Mouse (Mus musculus) MEL (cell line): Measurements from ENCODE around the gene Rmdn2. TPM values are rescaled to one million over a fixed set of nuclear protein-coding genes. Genes with fewer than 3 reads are reported as not detected.

Experiments
- DNase-seq: peaks from one replicate; pipeline ENCODE4 v3.0.0; 2011; ENCODE audit warnings: low read depth, low spot score
- H3K27ac ChIP-seq: 2 replicates; pipeline ENCODE4 v1.5.1; 2012; ENCODE audit warnings: low read depth, mild to moderate bottlenecking, control low read depth, low read length, moderate library complexity; ENCODE audit not compliant: control insufficient read depth
- H3K27me3 ChIP-seq, 2 experiments: fragments of 150-350 bp in 1 of 2; sonication (generic) in 1 of 2; 2 replicates each; pipeline ENCODE4 v1.6.1; 2012; ENCODE audit warnings: low read length in 2 of 2, mild to moderate bottlenecking in 2 of 2, improper control_type of control experiment in 1 of 2, moderate library complexity in 1 of 2; ENCODE audit not compliant: insufficient read depth in 2 of 2, control insufficient read depth in 1 of 2
- H3K36me3 ChIP-seq, 2 experiments: 2 replicates each; pipeline ENCODE4 v1.6.1; 2012 to 2014; ENCODE audit warnings: low read length in 2 of 2, improper control_type of control experiment in 1 of 2, inconsistent platforms in 1 of 2, mild to moderate bottlenecking in 1 of 2; ENCODE audit not compliant: insufficient read depth in 2 of 2, control insufficient read depth in 1 of 2
- H3K4me1 ChIP-seq, 2 experiments: fragments of 150-350 bp in 1 of 2; sonication (generic) in 1 of 2; 2 replicates each; pipeline ENCODE4 v1.6.1; 2012; ENCODE audit warnings: low read length in 2 of 2, improper control_type of control experiment in 1 of 2, mild to moderate bottlenecking in 1 of 2; ENCODE audit not compliant: insufficient read depth in 2 of 2, control insufficient read depth in 1 of 2
- H3K4me3 ChIP-seq, 2 experiments: fragments of 150-350 bp in 1 of 2; sonication (generic) in 1 of 2; 2 replicates each; pipeline ENCODE4 v1.5.1; 2012; ENCODE audit warnings: low read depth in 2 of 2, low read length in 2 of 2, mild to moderate bottlenecking in 2 of 2, moderate library complexity in 2 of 2, control low read depth in 1 of 2, improper control_type of control experiment in 1 of 2; ENCODE audit not compliant: control insufficient read depth in 1 of 2, insufficient read depth in 1 of 2
- H3K79me2 ChIP-seq: 2 replicates; pipeline ENCODE4 v1.6.1; 2012; ENCODE audit warnings: mild to moderate bottlenecking, low read length, moderate library complexity; ENCODE audit not compliant: control insufficient read depth, poor library complexity, insufficient read depth
- H3K9ac ChIP-seq: 2 replicates; pipeline ENCODE4 v1.6.1; 2012; ENCODE audit warnings: low read depth, mild to moderate bottlenecking, control low read depth, low read length, moderate library complexity; ENCODE audit not compliant: control insufficient read depth, poor library complexity, severe bottlenecking
- H3K9me3 ChIP-seq: fragments of 150-350 bp; sonication (generic); replicated peaks from 2 replicates; pipeline ENCODE4 v1.6.1; 2012; ENCODE audit warnings: mild to moderate bottlenecking, low read length, improper control_type of control experiment, moderate library complexity; ENCODE audit not compliant: insufficient read depth
- BHLHE40 ChIP-seq: IDR thresholded peaks from 2 replicates; pipeline ENCODE4 v1.6.1; 2012; ENCODE audit warnings: low read depth, mild to moderate bottlenecking, inconsistent platforms, low read length, improper control_type of control experiment, borderline replicate concordance
- CHD1 ChIP-seq: IDR thresholded peaks from 2 replicates; pipeline ENCODE4 v1.6.1; 2012; ENCODE audit warnings: low read depth, mild to moderate bottlenecking, inconsistent platforms, low read length, improper control_type of control experiment
- CHD2 ChIP-seq: IDR thresholded peaks from 2 replicates; pipeline ENCODE4 v1.6.1; 2011; ENCODE audit warnings: low read length, improper control_type of control experiment
- GABPA ChIP-seq: IDR thresholded peaks from 2 replicates; pipeline ENCODE4 v1.6.1; 2012; ENCODE audit warnings: low read depth, mild to moderate bottlenecking, inconsistent platforms, low read length, improper control_type of control experiment, moderate library complexity
- KAT2A ChIP-seq: conservative IDR thresholded peaks from 2 replicates; pipeline ENCODE4 v1.6.1; 2012; ENCODE audit warnings: low read depth, low read length, improper control_type of control experiment, inconsistent platforms
- MAZ ChIP-seq: IDR thresholded peaks from 2 replicates; pipeline ENCODE4 v1.6.1; 2012; ENCODE audit warnings: low read depth, mild to moderate bottlenecking, inconsistent platforms, low read length, improper control_type of control experiment
- MXI1 ChIP-seq: IDR thresholded peaks from 2 replicates; pipeline ENCODE4 v1.6.1; 2011; ENCODE audit warnings: mild to moderate bottlenecking, low read depth, low read length, improper control_type of control experiment
- MYC ChIP-seq: IDR thresholded peaks from 2 replicates; pipeline ENCODE4 v1.6.1; 2011; ENCODE audit warnings: low read depth, mild to moderate bottlenecking, low read length, improper control_type of control experiment, moderate library complexity
- NELFE ChIP-seq: IDR thresholded peaks from 2 replicates; pipeline ENCODE4 v1.6.1; 2011; ENCODE audit warnings: low read depth, low read length, improper control_type of control experiment
- NRF1 ChIP-seq: IDR thresholded peaks from 2 replicates; pipeline ENCODE4 v1.6.1; 2014; ENCODE audit warnings: low read depth, mild to moderate bottlenecking, inconsistent platforms, low read length, improper control_type of control experiment, moderate library complexity; ENCODE audit not compliant: poor library complexity, insufficient read depth, severe bottlenecking
- POLR2A ChIP-seq, 2 experiments: IDR thresholded peaks; 2 replicates each; pipeline ENCODE4 v1.6.1; 2011 to 2012; ENCODE audit warnings: low read length in 2 of 2, mild to moderate bottlenecking in 2 of 2, control low read depth in 1 of 2, improper control_type of control experiment in 1 of 2, low read depth in 1 of 2, moderate library complexity in 1 of 2; ENCODE audit not compliant: control insufficient read depth in 1 of 2, insufficient read depth in 1 of 2, poor library complexity in 1 of 2
- POLR2AphosphoS5 ChIP-seq: IDR thresholded peaks from 2 replicates; pipeline ENCODE4 v1.6.1; 2012; ENCODE audit warnings: low read depth, borderline replicate concordance, mild to moderate bottlenecking, inconsistent platforms, low read length, moderate library complexity, mixed read lengths
- RAD21 ChIP-seq: IDR thresholded peaks from 2 replicates; pipeline ENCODE4 v1.6.1; 2011; ENCODE audit warnings: mild to moderate bottlenecking, low read depth, low read length, improper control_type of control experiment
- SIN3A ChIP-seq: IDR thresholded peaks from 2 replicates; pipeline ENCODE4 v1.6.1; 2012; ENCODE audit warnings: low read length, improper control_type of control experiment, inconsistent platforms
- SMC3 ChIP-seq: IDR thresholded peaks from 2 replicates; pipeline ENCODE4 v1.6.1; 2011; ENCODE audit warnings: low read depth, low read length, improper control_type of control experiment
- TAL1 ChIP-seq: IDR thresholded peaks from 2 replicates; pipeline ENCODE4 v1.6.1; 2012; ENCODE audit warnings: mild to moderate bottlenecking, inconsistent platforms, low read length, moderate library complexity, mixed read lengths
- TBP ChIP-seq: IDR thresholded peaks from 2 replicates; pipeline ENCODE4 v1.8.0; 2011; ENCODE audit warnings: low read depth, low read length, improper control_type of control experiment
- TCF12 ChIP-seq: IDR thresholded peaks from 2 replicates; pipeline ENCODE4 v1.6.1; 2014; ENCODE audit warnings: low read depth, mild to moderate bottlenecking, inconsistent platforms, low read length, improper control_type of control experiment, moderate library complexity
- USF2 ChIP-seq, 2 experiments: IDR thresholded peaks; 2 replicates each; pipeline ENCODE4 v1.6.1; 2011 to 2012; ENCODE audit warnings: improper control_type of control experiment in 2 of 2, low read length in 2 of 2, borderline replicate concordance in 1 of 2, inconsistent platforms in 1 of 2, low read depth in 1 of 2, mild to moderate bottlenecking in 1 of 2; ENCODE audit not compliant: insufficient read depth in 1 of 2
- ZMIZ1 ChIP-seq: IDR thresholded peaks from 2 replicates; pipeline ENCODE4 v1.6.1; 2012; ENCODE audit warnings: low read depth, mild to moderate bottlenecking, inconsistent platforms, low read length, improper control_type of control experiment, moderate library complexity
- ZNF384 ChIP-seq: IDR thresholded peaks from 2 replicates; pipeline ENCODE4 v1.6.1; 2012; ENCODE audit warnings: low read depth, mild to moderate bottlenecking, inconsistent platforms, low read length, improper control_type of control experiment
- polyA plus RNA-seq, 2 experiments: library from polyadenylated mRNA; stranded (reverse) in 1 of 2; unstranded in 1 of 2; fragments of >175 nt in 1 of 2; fragments of >200 nt in 1 of 2; gene quantifications; 2 replicates each; pipeline versions ENCODE4 v1.2.1 to v1.2.4; 2012; ENCODE audit warnings: low replicate concordance in 2 of 2, low read depth in 1 of 2; ENCODE audit not compliant: insufficient read length in 2 of 2, insufficient read depth in 1 of 2, missing spikeins in 1 of 2
- total RNA-seq: library from RNA; depleted of rRNA; stranded (reverse); fragments of 300-350 nt; gene quantifications from 2 replicates; pipeline ENCODE4 v1.2.3, GENCODE M21; 2012

Gene Rmdn2
- total and polyA plus RNA-seq, 3 experiments, result not detected

- no peak overlapping the region for H3K4me3 ChIP-seq
- no peak for DNase-seq
- no peak overlapping the region for H3K9ac ChIP-seq
- H3K27me3 ChIP-seq, result peaks cover 0 to 5% of the 10 kb centered on the region in 2 experiments; a peak in 2 of 4 replicates
- no peaks in the 10 kb centered on the region for H3K9me3 ChIP-seq
- H3K79me2 ChIP-seq, result no peaks in the 10 kb centered on the region
- no peak overlapping the region for H3K27ac ChIP-seq
- H3K4me1 ChIP-seq, result no peaks in the 10 kb centered on the region
- TF ChIP-seq ZNF384, result no peak
- no peak for TF ChIP-seq ZMIZ1
- no peak for TF ChIP-seq TAL1
- no peak for TF ChIP-seq BHLHE40
- TF ChIP-seq USF2 (IDR thresholded peaks at IDR 0.05; ENCODE audit: borderline replicate concordance in 1 of 2, insufficient read depth in 1 of 2, low read depth in 1 of 2, low read length in 2 of 2), result no peak
- TF ChIP-seq SMC3, result no peak
- no peak for TF ChIP-seq GABPA
- TF ChIP-seq NELFE, result no peak
- TF ChIP-seq CHD1, result no peak
- TF ChIP-seq RAD21, result no peak
- no peak for TF ChIP-seq TCF12
- no peak for TF ChIP-seq MYC
- H3K36me3 ChIP-seq, result no peaks in the 10 kb centered on the region
These were observed 10.4 kb downstream of the Rmdn2 start for GRCm38 (mm10) chr17:79622050-79622449.

DNA sequence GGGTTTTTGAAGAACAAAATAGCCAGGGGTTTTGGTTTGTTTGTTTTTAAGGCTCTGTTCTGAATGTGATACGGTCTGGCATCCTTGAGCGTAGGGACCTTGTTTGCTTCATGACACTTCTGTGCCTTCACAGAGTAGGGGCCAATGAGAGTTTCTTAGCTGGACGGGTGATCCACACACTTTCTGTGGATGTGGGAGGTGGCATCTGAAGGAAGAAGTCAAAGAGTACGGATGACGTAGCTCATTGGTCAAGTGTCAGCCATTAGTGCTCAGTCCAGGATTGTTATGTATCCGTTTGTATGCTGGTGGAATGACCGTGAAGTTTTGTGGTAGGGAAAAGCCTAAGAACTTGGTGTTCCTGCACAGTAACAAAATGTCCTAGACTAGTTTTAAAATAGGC lies 10.9 kb downstream of the Rmdn2 start:
- H3K27me3 ChIP-seq, result peaks cover 0 to 5% of the 10 kb centered on the region in 2 experiments; a peak in 2 of 4 replicates
- no peak for DNase-seq
- H3K4me3 ChIP-seq, result no peak overlapping the region
- H3K9ac ChIP-seq, result no peak overlapping the region
- H3K79me2 ChIP-seq, result no peaks in the 10 kb centered on the region
- H3K9me3 ChIP-seq, result no peaks in the 10 kb centered on the region
- H3K27ac ChIP-seq, result no peak overlapping the region
- TF ChIP-seq POLR2A (IDR thresholded peaks at IDR 0.05; ENCODE audit: control insufficient read depth in 1 of 2, insufficient read depth in 1 of 2, low read depth in 1 of 2, low read length in 2 of 2, poor library complexity in 1 of 2), result no peak
- TF ChIP-seq SIN3A, result no peak
- TF ChIP-seq NRF1, result no peak
- no peak for TF ChIP-seq TCF12
- no peak for TF ChIP-seq MAZ
- TF ChIP-seq TBP, result no peak
- no peak for TF ChIP-seq MXI1
- TF ChIP-seq CHD2, result no peak
- TF ChIP-seq POLR2AphosphoS5, result no peak
- TF ChIP-seq KAT2A, result no peak
- no peaks in the 10 kb centered on the region for H3K36me3 ChIP-seq
- H3K4me1 ChIP-seq, result no peaks in the 10 kb centered on the region
